Mouse (Mus musculus) embryonic facial prominence, embryonic 10.5 days (tissue): ENCODE measurements around the gene Scgb1b19. TPM values are rescaled to one million over a fixed set of nuclear protein-coding genes. Genes with fewer than 3 reads are reported as not detected.
"Not testable (repeated sequence)": the region's sequence is repeated elsewhere in the genome, so short reads cannot be mapped to it uniquely, and the experiment has no call there.

Source experiments
- DNase-seq: peaks from one replicate; pipeline ENCODE4 v3.0.0-alpha.2; 2017; ENCODE audit warnings: low spot score
- H3K27ac ChIP-seq: fragments of 300-500 bp; sonication (generic); replicated peaks from 2 replicates; pipeline ENCODE4 v1.5.1; 2016; ENCODE audit warnings: mild to moderate bottlenecking
- H3K27me3 ChIP-seq: fragments of 300-500 bp; sonication (generic); replicated peaks from 2 replicates; pipeline ENCODE4 v1.6.1; 2016; ENCODE audit warnings: low read depth, mild to moderate bottlenecking; ENCODE audit not compliant: poor library complexity, severe bottlenecking
- H3K36me3 ChIP-seq: fragments of 300-500 bp; sonication (generic); replicated peaks from 2 replicates; pipeline ENCODE4 v1.6.1; 2016; ENCODE audit warnings: mild to moderate bottlenecking, moderate library complexity
- H3K4me1 ChIP-seq: fragments of 300-500 bp; sonication (generic); 2 replicates; pipeline ENCODE4 v1.6.1; 2016
- H3K4me3 ChIP-seq: fragments of 300-500 bp; sonication (generic); 2 replicates; pipeline ENCODE4 v1.5.1; 2016; ENCODE audit warnings: mild to moderate bottlenecking, moderate library complexity
- H3K9me3 ChIP-seq: fragments of 300-500 bp; sonication (generic); 2 replicates; pipeline ENCODE4 v1.6.1; 2016; ENCODE audit warnings: mild to moderate bottlenecking
- WGBS: fragments of 180-500 bp; shearing (Covaris S2); methylation state at CpG from one replicate; pipeline ENCODE4 v1.1.7; 2016; 5-methylcytosine and 5-hydroxymethylcytosine counted together
- polyA plus RNA-seq: library from polyadenylated mRNA; unstranded; fragments of >200 nt; fragmentation: Nextera tagmentation; extraction: Ambion mirVana; gene quantifications from 2 replicates; pipeline ENCODE4 v1.2.1, GENCODE M21; 2016

The Scgb1b19 gene
- polyA plus RNA-seq, result not detected in 2 replicates

- not testable (repeated sequence) for DNase-seq, H3K27ac ChIP-seq, H3K36me3 ChIP-seq, H3K4me1 ChIP-seq, H3K27me3 ChIP-seq, H3K4me3 ChIP-seq
- WGBS, result 71% methylated on average over 2 of the region's 3 CpGs
- peaks cover 19% of the 10 kb centered on the region; the same call in 1 of the 2 replicates for H3K9me3 ChIP-seq
These were observed at the start of gene Scgb1b19 for GRCm38 (mm10) chr7:33286991-33287390. TSS of gene Scgb1b19 (plus strand) at chr7:33287291.

DNA sequence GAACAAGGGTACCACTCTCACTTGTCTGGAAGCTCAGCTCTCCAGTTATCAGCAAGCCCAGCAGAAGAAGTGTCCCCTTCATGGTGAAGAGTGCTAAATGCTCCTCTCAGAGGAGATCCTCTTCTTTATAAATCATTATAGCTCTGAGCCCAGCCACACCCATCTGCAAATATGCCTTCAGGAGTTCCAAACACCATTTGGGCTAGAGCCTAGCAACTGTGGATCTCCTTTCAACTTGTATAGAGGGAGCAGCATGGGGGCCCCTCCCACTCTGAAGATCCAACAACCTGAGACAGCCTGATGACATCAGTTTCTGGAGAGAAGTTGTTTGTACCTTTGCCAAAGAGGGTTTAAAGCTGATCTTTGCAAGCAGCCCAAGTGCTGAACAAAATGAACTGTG is 6.9 kb upstream of the Scgb1b19 start, which contains the start of gene Scgb2b19:
Scgb2b19 (minus strand) TSS at position 101 of the 400 bp plus-strand sequence.
- H3K36me3 ChIP-seq, DNase-seq, H3K27me3 ChIP-seq, H3K4me3 ChIP-seq, H3K27ac ChIP-seq, H3K4me1 ChIP-seq: not testable (repeated sequence)
- peaks cover 15% of the 10 kb centered on the region; the same call in 1 of the 2 replicates for H3K9me3 ChIP-seq

Other genes starting within 250 kb of the Scgb1b19 start
- not detected in 2 replicates for gene Scgb2b17, start 230.7 kb upstream of the Scgb1b19 start, polyA plus RNA-seq
- not detected in 2 replicates for gene Scgb1b17, start 223.8 kb upstream of the Scgb1b19 start, polyA plus RNA-seq
- not detected in 2 replicates for gene Scgb2b18, start 113.4 kb upstream of the Scgb1b19 start, polyA plus RNA-seq
- not detected in 2 replicates for gene Scgb1b18, start 101.7 kb upstream of the Scgb1b19 start, polyA plus RNA-seq
- gene Scgb2b19, start 7.0 kb upstream of the Scgb1b19 start, polyA plus RNA-seq, result not detected in 2 replicates
- gene Scgb2b20, start 79.0 kb downstream of the Scgb1b19 start, polyA plus RNA-seq, result not detected in 2 replicates
- gene Scgb1b20, start 85.9 kb downstream of the Scgb1b19 start, polyA plus RNA-seq, result not detected in 2 replicates
- not detected in 2 replicates for gene Scgb2b21, start 233.2 kb downstream of the Scgb1b19 start, polyA plus RNA-seq